Mouse (Mus musculus) yolk sac, embryonic 10.5 days (tissue): ENCODE measurements around the gene Tmem97.
"Not testable (repeated sequence)": the region's sequence is repeated elsewhere in the genome, so short reads cannot be mapped to it uniquely, and the experiment has no call there.

ENCODE experiments used
- DNase-seq: peaks from one replicate; pipeline ENCODE4 v3.0.0-alpha.2; 2017; ENCODE audit warnings: low spot score

Gene Tmem97

GRCm38 (mm10) chr11:78549491-78549987 lies 1.0 kb downstream of the Tmem97 start:
- DNase-seq = peak; percentile 64

- DNase-seq = peak; percentile 31
Measured at GRCm38 (mm10) chr11:78547718-78548460, 2.7 kb downstream of the Tmem97 start.

GRCm38 (mm10) chr11:78545181-78545580 lies 5.4 kb downstream of the Tmem97 start:
- no peak for DNase-seq

- no peak for DNase-seq
Measured at GRCm38 (mm10) chr11:78544449-78545111, 6.0 kb downstream of the Tmem97 start.

GRCm38 (mm10) chr11:78540358-78540757 lies 10.2 kb downstream of the Tmem97 start:
- no peak for DNase-seq

GRCm38 (mm10) chr11:78536690-78537084 lies 13.9 kb downstream of the Tmem97 start:
- DNase-seq = no peak

GRCm38 (mm10) chr11:78536080-78536689 lies 14.4 kb downstream of the Tmem97 start, which contains the start of the genes Tnfaip1 and Ift20:
Tnfaip1 (minus strand) TSS chr11:78536332.
Ift20 (plus strand) TSS chr11:78536361.
- peak; percentile 99 for DNase-seq

GRCm38 (mm10) chr11:78535376-78536079 lies 15.0 kb downstream of the Tmem97 start:
- peak; percentile 76 for DNase-seq

GRCm38 (mm10) chr11:78534516-78534915 lies 16.1 kb downstream of the Tmem97 start:
- DNase-seq = no peak

GRCm38 (mm10) chr11:78531515-78531914 lies 19.1 kb downstream of the Tmem97 start:
- DNase-seq = not testable (repeated sequence)

GRCm38 (mm10) chr11:78531046-78531445 lies 19.5 kb downstream of the Tmem97 start:
- DNase-seq = no peak

GRCm38 (mm10) chr11:78530001-78530400 lies 20.6 kb downstream of the Tmem97 start:
- DNase-seq = no peak

GRCm38 (mm10) chr11:78528714-78529113 lies 21.9 kb downstream of the Tmem97 start:
- DNase-seq = no peak

- no peak for DNase-seq
Measured at GRCm38 (mm10) chr11:78524838-78525237, 25.7 kb downstream of the Tmem97 start.

- no peak for DNase-seq
Measured at GRCm38 (mm10) chr11:78523241-78523955, 27.2 kb downstream of the Tmem97 start.

GRCm38 (mm10) chr11:78522481-78522997 lies 28.0 kb downstream of the Tmem97 start:
- DNase-seq = no peak

GRCm38 (mm10) chr11:78521880-78522279 lies 28.7 kb downstream of the Tmem97 start:
- no peak for DNase-seq

GRCm38 (mm10) chr11:78518931-78519330 lies 31.6 kb downstream of the Tmem97 start:
- DNase-seq = no peak

- no peak for DNase-seq
Measured at GRCm38 (mm10) chr11:78515549-78516325, 34.8 kb downstream of the Tmem97 start.

- DNase-seq = no peak
Measured at GRCm38 (mm10) chr11:78513106-78513790, 37.3 kb downstream of the Tmem97 start.
